Comparison of ENCODE assay signal across 27 mouse cellular contexts in the genomic region with DNA sequence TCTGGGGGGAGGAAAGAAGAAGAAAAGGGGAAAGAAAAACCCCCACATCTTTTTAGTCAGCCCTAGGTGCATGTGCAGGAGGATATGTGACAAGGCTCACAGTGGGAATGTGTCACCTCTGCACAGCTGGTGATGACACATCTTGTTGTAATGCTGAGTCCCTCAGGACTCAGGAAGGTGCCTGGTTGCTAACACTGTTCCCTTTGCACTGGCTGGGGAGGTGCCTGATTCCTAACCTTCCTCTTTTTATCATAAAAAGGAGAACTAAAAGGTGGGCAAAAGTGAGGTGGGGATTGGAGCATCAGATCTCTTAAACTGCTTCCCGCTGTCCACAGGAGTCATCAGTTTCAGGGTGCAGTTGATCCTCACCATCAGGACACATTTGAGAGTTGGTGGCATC. TPM values are rescaled to one million over a fixed set of nuclear protein-coding genes. Genes with fewer than 3 reads are reported as not detected.
DNase-seq lines count a peak whose midpoint lies in the region; ATAC-seq and TF ChIP-seq lines count a peak whose summit lies in the region.
"Had no signal": no experiment of that assay in that cellular context is flagged by ENCODE, and none has a peak within 500 bp of the region (broad histone marks: within the 10 kb centered on the region; RNA-seq: fewer than 3 reads in every experiment).

No protein-coding gene starts in this region.

- H3K9ac ChIP-seq in CH12.LX (ENCODE audit: insufficient read depth, low read depth) = no peak overlapping the region
- H3K9ac ChIP-seq: embryonic facial prominence, embryonic 13.5 days; forebrain, embryonic 13.5 days; heart, embryonic 15.5 days; hindbrain, embryonic 14.5 days had no signal

- WGBS in forebrain, embryonic 10.5 days = 87% methylated on average over 1 of the region's 1 CpGs

- TF ChIP-seq EP300 in CH12.LX (IDR thresholded peaks at IDR 0.05; ENCODE audit: low read length) = no peak

- no peak for TF ChIP-seq CTCF in CH12.LX (conservative IDR thresholded peaks at IDR 0.05 in 1 of 2, IDR thresholded peaks at IDR 0.05 in 1 of 2; ENCODE audit: low read depth in 2 of 2, low read length in 2 of 2)

- H3K27me3 ChIP-seq in CH12.LX (replicated peaks) = peaks cover 2% of the 10 kb centered on the region
- no peaks in the 10 kb centered on the region for H3K27me3 ChIP-seq in forebrain, embryonic 10.5 days (ENCODE audit: poor library complexity, severe bottlenecking)
- H3K27me3 ChIP-seq: embryonic facial prominence, embryonic 13.5 days; forebrain, embryonic 13.5 days; heart, embryonic 15.5 days had no signal

- no peak for TF ChIP-seq RAD21 in CH12.LX (IDR thresholded peaks at IDR 0.05; ENCODE audit: low read depth, low read length)

- in situ Hi-C loops in CH12.LX (cut with MboI; ENCODE audit: low pct_ligation_motif_present, low pct_unique_long_range_greater_than_20kb, low sequenced_read_pairs) = loop anchor here (5.0 kb wide), 1 partner anchor 35 kb away; no protein-coding TSS in a partner anchor

- DNase-seq in 3T3-L1 (ENCODE audit: low read depth, low spot score) (peak; percentile 30), CH12.LX (ENCODE audit: extremely low read depth) (no peak), adipocyte (ENCODE audit: low spot score) (no peak)
- DNase-seq in thymus, postnatal 36 days = no peak
- DNase-seq in forebrain, embryonic 10.5 days (ENCODE audit: extremely low spot score, low spot score) = no peak
- DNase-seq: adrenal gland, postnatal 36 days; cerebellum, adult 11 months; cerebellum, adult 8-10 months; cerebellum, postnatal 14 days; gastrocnemius, adult 2 months; gastrocnemius, postnatal 25 days; heart, adult 18-20 months; heart, postnatal 14 days; kidney, adult 2 months had no signal

- H3K36me3 ChIP-seq in CH12.LX (replicated peaks in 1 of 2; ENCODE audit: control insufficient read depth in 1 of 2, insufficient read depth in 1 of 2, low read length in 1 of 2) = no peaks in the 10 kb centered on the region
- no peaks in the 10 kb centered on the region for H3K36me3 ChIP-seq in forebrain, embryonic 10.5 days (replicated peaks)
- H3K36me3 ChIP-seq: embryonic facial prominence, embryonic 13.5 days; heart, embryonic 15.5 days; hindbrain, embryonic 10.5 days had no signal

- H3K79me2 ChIP-seq in CH12.LX (replicated peaks; ENCODE audit: control insufficient read depth, extremely low read depth, insufficient read depth, poor library complexity, severe bottlenecking) = no peaks in the 10 kb centered on the region

- no peak for TF ChIP-seq POLR2A in CH12.LX (IDR thresholded peaks at IDR 0.05; ENCODE audit: low read depth, low read length)

- peaks cover 4 to 5% of the 10 kb centered on the region in 2 experiments for H3K4me1 ChIP-seq in CH12.LX (ENCODE audit: control insufficient read depth in 1 of 2, insufficient read depth in 2 of 2)
- H3K4me1 ChIP-seq in forebrain, embryonic 10.5 days = no peaks in the 10 kb centered on the region
- H3K4me1 ChIP-seq: embryonic facial prominence, embryonic 13.5 days; forebrain, embryonic 13.5 days; heart, embryonic 15.5 days; hindbrain, embryonic 10.5 days had no signal

- peak; percentile 88 for ATAC-seq in granulocyte monocyte progenitor cell, adult 5-6 weeks (replicated peaks; ENCODE audit: poor library complexity, severe bottlenecking)
- peak; percentile 86 for ATAC-seq in megakaryocyte progenitor cell, adult 5-6 weeks (replicated peaks; ENCODE audit: poor library complexity)
- ATAC-seq: forebrain, embryonic 13.5 days; intestine, embryonic 16.5 days had no signal

- H3K4me3 ChIP-seq in CH12.LX (replicated peaks in 1 of 3; ENCODE audit: low read depth in 2 of 3, low read length in 2 of 3, poor library complexity in 1 of 3) = no peak overlapping the region
- no peak overlapping the region for H3K4me3 ChIP-seq in forebrain, embryonic 10.5 days
- H3K4me3 ChIP-seq: embryonic facial prominence, embryonic 13.5 days; forebrain, embryonic 13.5 days; gastrocnemius, adult 2 months; heart, embryonic 15.5 days; hindbrain, embryonic 10.5 days had no signal

- dilution Hi-C loops in CH12.LX (cut with MboI; ENCODE audit: extremely low pct_ligation_motif_present, extremely low pct_unique_long_range_greater_than_20kb, low sequenced_read_pairs) = no loop called here

- no peaks in the 10 kb centered on the region for H3K9me3 ChIP-seq in CH12.LX (replicated peaks; ENCODE audit: low read length)
- H3K9me3 ChIP-seq in forebrain, embryonic 10.5 days = no peaks in the 10 kb centered on the region
- H3K9me3 ChIP-seq: embryonic facial prominence, embryonic 13.5 days; forebrain, embryonic 13.5 days; heart, embryonic 15.5 days; hindbrain, embryonic 10.5 days had no signal

- H3K27ac ChIP-seq in CH12.LX (ENCODE audit: insufficient read depth, low read depth) = no peak overlapping the region
- H3K27ac ChIP-seq in forebrain, embryonic 10.5 days = no peak overlapping the region
- H3K27ac ChIP-seq: embryonic facial prominence, embryonic 13.5 days; forebrain, embryonic 13.5 days; gastrocnemius, adult 2 months; heart, embryonic 15.5 days; hindbrain, embryonic 10.5 days; hindbrain, embryonic 14.5 days had no signal

- H3K4me2 ChIP-seq in CH12.LX (ENCODE audit: insufficient read depth, low read depth, poor library complexity, severe bottlenecking) = no peak overlapping the region
- H3K4me2 ChIP-seq: embryonic facial prominence, embryonic 13.5 days; forebrain, embryonic 13.5 days; heart, embryonic 11.5 days; heart, embryonic 15.5 days; hindbrain, embryonic 14.5 days had no signal

TF ChIP-seq in CH12.LX, 34 proteins besides CTCF, POLR2A, EP300 and RAD21:
- TF ChIP-seq ETS1 (conservative IDR thresholded peaks at IDR 0.05; ENCODE audit: low read depth, low read length) = 0 out of 2 replicates have a peak, but pooled peaks have one; percentile 9
- TF ChIP-seq CHD2 (IDR thresholded peaks at IDR 0.05; ENCODE audit: low read length) = no peak
- TF ChIP-seq MAX (IDR thresholded peaks at IDR 0.05; ENCODE audit: low read length) = no peak

RNA-seq across cellular contexts. Expression of a gene that starts 17.5 kb away (rescaled TPM):
- total RNA-seq in CH12.LX (2012; rRNA removed) (not detected in 2 replicates), CH12.LX (2014; rRNA removed) (0.23 TPM in 1 of 2 replicates, not detected in the other)
- polyA plus RNA-seq in CH12.LX (2012; ENCODE audit: insufficient read length, low read depth) = not detected in 2 replicates
- total RNA-seq in granulocyte monocyte progenitor cell, adult 5-6 weeks (2014; fragmentation: Nextera tagmentation) = not detected in 2 replicates
- total RNA-seq in granulocyte monocyte progenitor cell, adult 5-6 weeks (2017) = not detected in 2 replicates
- total RNA-seq in megakaryocyte progenitor cell, adult 5-6 weeks (2015) = not detected in 2 replicates
- not detected in 2 replicates for total RNA-seq in megakaryocyte progenitor cell, adult 5-6 weeks (2017)
- not detected in 2 replicates for polyA plus RNA-seq in forebrain, embryonic 10.5 days (2016; fragmentation: Nextera tagmentation; extraction: Ambion mirVana)
- total RNA-seq: adrenal gland, adult 18-20 months; adrenal gland, postnatal 36 days; ES-E14; gastrocnemius, adult 2 months; gastrocnemius, postnatal 25 days; heart, adult 18-20 months; heart, postnatal 14 days had no signal
- polyA plus RNA-seq: brain, embryonic 14.5 days; cortical plate, adult 2 months; embryonic facial prominence, embryonic 13.5 days; forebrain, embryonic 13.5 days; heart, embryonic 11.5 days; heart, embryonic 15.5 days; hindbrain, embryonic 10.5 days; intestine, embryonic 16.5 days had no signal

RNA-seq across cellular contexts. Expression of a gene that starts 52.9 kb away (rescaled TPM):
- total RNA-seq in CH12.LX (2012; rRNA removed) (18.9 and 20.2 TPM in 2 replicates), CH12.LX (2014; rRNA removed) (34.1 and 45.6 TPM in 2 replicates)
- polyA plus RNA-seq in CH12.LX (2012; ENCODE audit: insufficient read length, low read depth) = 24.9 and 26.7 TPM in 2 replicates
- total RNA-seq in granulocyte monocyte progenitor cell, adult 5-6 weeks (2014; fragmentation: Nextera tagmentation) = 8.4 and 9.3 TPM in 2 replicates
- 4.7 and 12.6 TPM in 2 replicates for total RNA-seq in granulocyte monocyte progenitor cell, adult 5-6 weeks (2017)
- total RNA-seq in megakaryocyte progenitor cell, adult 5-6 weeks (2015) = 11.0 and 14.9 TPM in 2 replicates
- total RNA-seq in megakaryocyte progenitor cell, adult 5-6 weeks (2017) = 11.6 and 13.8 TPM in 2 replicates
- 72.1 and 81.6 TPM in 2 replicates for polyA plus RNA-seq in forebrain, embryonic 10.5 days (2016; fragmentation: Nextera tagmentation; extraction: Ambion mirVana)
